8 mouse cellular contexts compared by ENCODE assay signal in genomic region chr10:77509403-77510187, GRCm38 (mm10). TPM values are rescaled to one million over a fixed set of nuclear protein-coding genes. Genes with fewer than 3 reads are reported as not detected.
DNase-seq lines count a peak whose midpoint lies in the region; ATAC-seq lines count a peak whose summit lies in the region.

No protein-coding gene starts in this region.

- H3K4me3 ChIP-seq in embryonic facial prominence, embryonic 11.5 days (ENCODE audit: low read depth, low read length) = no peak overlapping the region

- H3K27ac ChIP-seq in embryonic facial prominence, embryonic 11.5 days (replicated peaks; ENCODE audit: low read depth, low read length) = no peak overlapping the region

- H3K27me3 ChIP-seq in embryonic facial prominence, embryonic 11.5 days (ENCODE audit: control insufficient read depth, insufficient read depth, low read length) = no peaks in the 10 kb centered on the region
- H3K27me3 ChIP-seq in splenic B cell, adult 2 months (ENCODE audit: control insufficient read depth, insufficient read depth, low read length, poor library complexity, severe bottlenecking) = no peaks in the 10 kb centered on the region

- 51% methylated on average over 12 of the region's 12 CpGs for WGBS in embryonic facial prominence, embryonic 11.5 days

- ATAC-seq in embryonic facial prominence, embryonic 11.5 days (replicated peaks; ENCODE audit: insufficient number of reproducible peaks, low FRiP score, low TSS enrichment, low read depth) = peak; percentile 64
- ATAC-seq in monocyte, adult 5-6 weeks (replicated peaks; ENCODE audit: insufficient number of reproducible peaks, low FRiP score, low TSS enrichment, poor library complexity, severe bottlenecking) = peak; percentile 29; the same call in 1 of the 2 replicates

- DNase-seq in 3134 (ENCODE audit: extremely low read depth, insufficient read length, low spot score) = peak; percentile 25
- DNase-seq in adrenal gland, postnatal 14 days = peak; percentile 91
- DNase-seq in embryonic facial prominence, embryonic 11.5 days (ENCODE audit: low spot score) = peak; percentile 90
- DNase-seq in heart, adult 18-20 months = peak; percentile 86 to 97
- DNase-seq in kidney, adult 18-20 months = peak; percentile 90
- peak; percentile 81 for DNase-seq in liver
- DNase-seq in splenic B cell, adult 2 months (ENCODE audit: low read depth, low spot score) = peak; percentile 86

- no peak overlapping the region for H3K9ac ChIP-seq in embryonic facial prominence, embryonic 11.5 days (replicated peaks; ENCODE audit: low read length)

- no peaks in the 10 kb centered on the region; the same call in none of the 2 replicates for H3K36me3 ChIP-seq in embryonic facial prominence, embryonic 11.5 days (replicated peaks; ENCODE audit: control insufficient read depth, insufficient read depth, low read depth, low read length)
- H3K36me3 ChIP-seq in splenic B cell, adult 2 months (ENCODE audit: control insufficient read depth, insufficient read depth, low read length, poor library complexity, severe bottlenecking) = peaks cover 6% of the 10 kb centered on the region

- no peak overlapping the region for H3K4me2 ChIP-seq in embryonic facial prominence, embryonic 11.5 days (ENCODE audit: low read depth, low read length)

- no peaks in the 10 kb centered on the region for H3K9me3 ChIP-seq in embryonic facial prominence, embryonic 11.5 days (replicated peaks; ENCODE audit: control insufficient read depth, low read length)

- no peaks in the 10 kb centered on the region for H3K4me1 ChIP-seq in embryonic facial prominence, embryonic 11.5 days (ENCODE audit: control insufficient read depth, insufficient read depth, low read length)

RNA-seq across cellular contexts. Expression of gene Fam207a, which starts 6.0 kb away (rescaled TPM):
- 21.6 and 27.2 TPM in 2 replicates for total RNA-seq in adrenal gland, postnatal 14 days (2021)
- 40.6 and 42.3 TPM in 2 replicates for polyA plus RNA-seq in embryonic facial prominence, embryonic 11.5 days (2014; fragmentation: Nextera tagmentation; extraction: Ambion mirVana)
- 10 to 100 TPM in 1 of 2 experiments, 1 to 10 TPM in 1; 8.3 to 10.5 TPM for total RNA-seq in heart, adult 18-20 months (2021)
- total RNA-seq in monocyte, adult 5-6 weeks (2017) = 24.9 to 35.4 TPM (median 27.8 TPM) in 3 replicates

RNA-seq across cellular contexts. Expression of gene Itgb2, which starts 20.5 kb away (rescaled TPM):
- total RNA-seq in adrenal gland, postnatal 14 days (2021) = 5.8 and 16.0 TPM in 2 replicates
- polyA plus RNA-seq in embryonic facial prominence, embryonic 11.5 days (2014; fragmentation: Nextera tagmentation; extraction: Ambion mirVana) = 1.3 and 1.4 TPM in 2 replicates
- total RNA-seq in heart, adult 18-20 months (2021) = 1 to 10 TPM; 6.8 to 7.9 TPM
- 1,034 to 1,189 TPM (median 1,065 TPM) in 3 replicates for total RNA-seq in monocyte, adult 5-6 weeks (2017)

Comparison
In these comparisons a context has a peak if more than half of its experiments do, and no peak if none do; other contexts are left out.
1. DNase-seq: peak in every context shown above with its lines; median percentile 92 in heart, adult 18-20 months; 91 in adrenal gland, postnatal 14 days; 90 in embryonic facial prominence, embryonic 11.5 days; 90 in kidney, adult 18-20 months; 86 in splenic B cell, adult 2 months; 81 in liver; 25 in 3134.
2. RNA of gene Itgb2, which starts 20.5 kb away (total RNA-seq): 1,034 to 1,189 TPM in monocyte, adult 5-6 weeks; 6.8 to 7.9 TPM in heart, adult 18-20 months and 5.8 to 16.0 TPM in adrenal gland, postnatal 14 days; every median in the first group is over 10 times any median in the second.